Mouse (Mus musculus) mesoderm, embryonic 11.5 days (tissue): ENCODE measurements around the gene Retreg3.

ENCODE experiments used
- DNase-seq: peaks from one replicate; pipeline ENCODE4 v3.0.0-alpha.2; 2012; ENCODE audit warnings: low read depth, low spot score

Retreg3 gene

GRCm38 (mm10) chr11:101115564-101115963 is 4.1 kb downstream of the Retreg3 start:
- DNase-seq, result no peak

DNA sequence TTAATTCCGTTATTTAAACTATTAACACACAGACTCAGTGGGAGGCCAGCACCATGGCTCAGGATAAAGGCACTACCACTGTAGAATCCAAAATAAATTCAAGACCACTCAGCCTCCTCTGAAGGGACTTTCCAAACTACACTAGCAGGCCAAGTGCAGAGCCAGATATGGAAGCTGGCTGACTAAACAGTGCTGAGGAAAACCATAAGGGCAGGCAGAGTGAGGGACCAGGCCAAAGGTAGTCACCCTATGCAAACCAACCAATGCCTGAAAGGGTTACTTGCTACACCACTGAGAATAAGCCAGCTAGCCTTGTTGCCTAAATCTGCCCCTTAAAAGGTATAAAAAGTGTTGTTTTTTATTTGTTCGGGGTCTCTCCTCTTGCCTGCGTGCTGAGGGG is 7.5 kb downstream of the Retreg3 start:
- DNase-seq, result no peak

DNA sequence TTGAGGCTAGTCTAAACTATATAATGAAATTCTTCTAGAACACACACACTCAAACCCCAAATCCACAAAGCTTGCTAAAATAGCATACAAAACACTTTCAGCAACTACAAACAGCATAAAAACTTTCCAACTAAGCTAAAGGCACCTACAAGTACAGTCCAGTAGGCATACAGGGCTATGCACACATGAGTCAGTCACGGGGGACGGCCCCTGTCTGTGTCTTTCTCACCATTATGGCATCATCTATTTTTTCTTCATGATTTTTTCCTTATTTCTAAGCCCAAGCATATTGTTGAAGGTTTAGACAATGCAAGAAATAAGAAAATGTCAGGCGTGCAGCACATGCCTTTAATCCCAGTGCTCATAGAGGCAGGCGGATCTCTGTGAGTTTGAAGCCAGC is 8.5 kb downstream of the Retreg3 start:
- DNase-seq, result no peak

DNA sequence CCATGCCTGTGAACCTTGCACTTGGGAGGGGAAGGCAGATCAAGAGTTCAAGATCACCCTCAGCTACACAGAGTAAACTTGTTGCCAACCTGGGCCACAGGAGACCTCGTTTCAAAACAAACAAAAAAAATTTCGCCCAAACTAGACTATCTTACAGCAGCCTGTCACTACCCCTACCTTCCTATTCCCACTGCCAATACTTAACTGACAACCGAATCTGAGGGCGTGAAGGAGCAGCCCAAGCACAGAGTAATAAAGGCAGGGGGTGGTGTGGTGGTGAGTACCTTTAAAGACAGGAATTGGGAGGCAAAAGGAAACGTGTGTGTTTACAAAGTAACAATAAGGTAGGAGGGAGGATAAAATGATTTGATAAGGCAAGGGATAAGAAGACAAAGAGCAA is 9.0 kb downstream of the Retreg3 start:
- DNase-seq, result no peak

- DNase-seq, result no peak
Measured at GRCm38 (mm10) chr11:101109351-101109750, 10.3 kb downstream of the Retreg3 start.

GRCm38 (mm10) chr11:101103011-101103410 is 16.7 kb downstream of the Retreg3 start:
- DNase-seq, result no peak

DNA sequence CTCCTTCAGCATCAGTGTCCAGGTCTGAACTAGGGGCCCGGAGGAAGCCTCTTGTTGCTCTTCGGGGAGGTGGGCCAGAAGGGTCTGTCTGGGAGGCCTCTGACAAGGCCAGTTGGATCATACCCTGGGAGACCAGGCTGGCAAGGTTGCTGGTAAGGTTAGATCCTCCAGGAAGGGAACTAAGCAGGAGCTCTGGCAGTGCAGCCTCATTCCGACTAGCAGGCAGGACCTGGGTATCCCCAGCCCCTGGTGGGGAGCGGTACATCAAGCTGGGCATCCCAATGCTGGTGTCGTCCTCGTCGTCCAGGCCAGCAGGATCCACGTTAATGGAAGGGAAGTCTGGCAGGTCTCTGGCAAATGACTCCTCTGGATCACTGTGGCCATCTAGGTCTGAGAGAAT is 21.5 kb downstream of the Retreg3 start:
- DNase-seq, result no peak

GRCm38 (mm10) chr11:101095314-101096024 is 24.2 kb downstream of the Retreg3 start, which contains the start of gene Psmc3ip:
Psmc3ip (minus strand) TSS chr11:101095436.
- DNase-seq, result peak; percentile 98

DNA sequence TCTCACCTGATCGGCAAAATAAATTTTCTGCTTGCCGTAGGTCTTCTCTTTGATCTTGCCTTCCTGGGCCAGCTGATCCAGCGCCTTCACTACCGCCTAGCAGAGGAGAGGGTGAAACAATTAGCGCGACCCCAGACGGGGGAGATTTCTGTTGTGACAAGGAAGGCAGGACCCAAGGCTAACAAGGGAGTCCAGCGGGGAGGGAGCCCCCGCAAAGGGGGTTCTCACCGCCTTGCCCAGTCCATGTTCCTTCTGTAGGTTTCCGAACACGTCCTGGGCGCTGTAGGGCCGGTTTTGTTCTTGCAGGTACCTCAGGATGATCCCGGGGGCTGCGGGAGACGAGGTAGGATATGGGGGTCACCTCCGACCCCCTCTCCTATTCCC is 24.8 kb downstream of the Retreg3 start:
- DNase-seq, result no peak

DNA sequence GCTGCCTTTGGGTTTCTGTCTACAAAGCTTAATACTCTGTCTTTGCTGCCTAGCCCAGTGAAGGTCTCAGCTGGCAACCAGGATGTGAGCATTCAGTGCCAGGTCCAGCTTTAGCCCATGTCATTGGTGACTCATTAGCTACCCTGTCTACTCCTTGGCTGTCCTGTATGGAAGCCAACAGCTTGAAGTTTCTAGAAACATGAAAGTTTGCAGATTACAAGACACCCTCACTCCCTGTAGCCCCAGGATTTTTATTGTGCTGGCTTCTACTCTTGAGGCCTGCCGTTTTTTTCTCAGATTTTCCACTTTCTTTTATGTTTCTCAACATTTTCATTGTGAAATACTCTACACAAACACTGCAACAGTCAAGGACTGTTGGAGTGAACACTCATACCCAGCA is 29.8 kb downstream of the Retreg3 start:
- no peak for DNase-seq

- no peak for DNase-seq
Measured at GRCm38 (mm10) chr11:101087682-101088055, 32.0 kb downstream of the Retreg3 start.

DNA sequence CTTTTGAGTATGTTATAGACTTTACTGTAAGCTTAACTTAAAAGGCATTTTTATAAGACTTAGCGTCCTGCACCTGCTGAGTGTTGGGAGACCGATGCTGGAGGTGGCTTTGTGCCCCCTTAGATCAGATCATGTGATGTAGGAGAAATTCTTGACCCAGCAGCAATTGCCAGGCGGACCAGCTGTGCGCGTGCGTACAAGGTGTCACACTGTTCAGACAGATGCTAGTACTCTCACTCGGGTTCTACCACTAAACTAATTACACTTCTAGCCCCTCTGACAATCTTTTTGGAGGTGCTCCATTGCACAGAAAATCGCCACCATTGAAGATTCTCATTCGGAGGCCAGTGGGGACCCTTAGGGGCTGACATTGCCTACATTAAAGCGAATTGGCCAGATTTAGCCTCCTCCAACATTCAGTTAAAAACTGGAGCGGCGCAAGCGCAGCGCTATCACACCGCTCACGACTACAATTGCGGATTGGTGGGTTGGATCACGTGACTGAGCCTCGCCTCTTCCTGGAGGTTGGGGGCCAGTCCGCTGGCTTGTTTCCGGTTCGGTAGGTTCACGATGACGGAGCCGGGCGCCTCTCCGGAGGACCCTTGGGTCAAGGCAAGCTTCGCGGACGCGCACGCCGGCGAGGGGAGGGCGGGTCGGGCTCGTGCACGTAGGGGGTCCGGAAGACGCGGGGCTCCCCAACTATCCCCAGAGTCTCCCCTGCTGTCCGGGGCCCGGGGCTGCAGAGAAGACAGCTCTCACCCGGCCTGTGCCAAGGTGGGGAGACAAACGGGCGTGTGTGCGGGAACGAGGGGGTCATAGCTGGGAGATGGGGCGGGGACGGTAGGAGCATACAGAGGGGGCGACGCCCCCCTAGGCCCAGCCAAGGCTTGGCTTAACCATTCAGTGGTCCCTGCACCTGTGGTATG is 32.7 kb downstream of the Retreg3 start, which contains the start of gene Mlx:
Mlx (plus strand) TSS at position 522 of the 926 bp plus-strand sequence.
- peak; percentile 93 for DNase-seq

DNA sequence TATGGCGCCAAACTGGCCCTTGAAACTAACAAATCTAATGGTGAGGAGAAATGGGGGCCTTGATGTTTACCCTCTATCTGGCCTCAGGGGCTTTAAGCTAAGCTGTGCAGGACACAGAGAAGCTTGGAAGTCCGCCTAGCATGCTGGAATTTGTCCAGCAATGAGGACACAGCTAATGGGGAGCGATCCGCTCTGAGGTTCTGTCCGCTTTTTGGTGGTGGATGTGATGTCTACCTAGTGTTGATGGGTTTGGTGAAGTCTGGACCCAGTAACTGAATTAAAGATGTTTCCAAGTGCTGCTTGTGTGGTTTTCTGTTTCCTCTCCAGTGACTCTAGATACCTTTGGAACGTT is 33.4 kb downstream of the Retreg3 start:
- DNase-seq, result no peak

DNA sequence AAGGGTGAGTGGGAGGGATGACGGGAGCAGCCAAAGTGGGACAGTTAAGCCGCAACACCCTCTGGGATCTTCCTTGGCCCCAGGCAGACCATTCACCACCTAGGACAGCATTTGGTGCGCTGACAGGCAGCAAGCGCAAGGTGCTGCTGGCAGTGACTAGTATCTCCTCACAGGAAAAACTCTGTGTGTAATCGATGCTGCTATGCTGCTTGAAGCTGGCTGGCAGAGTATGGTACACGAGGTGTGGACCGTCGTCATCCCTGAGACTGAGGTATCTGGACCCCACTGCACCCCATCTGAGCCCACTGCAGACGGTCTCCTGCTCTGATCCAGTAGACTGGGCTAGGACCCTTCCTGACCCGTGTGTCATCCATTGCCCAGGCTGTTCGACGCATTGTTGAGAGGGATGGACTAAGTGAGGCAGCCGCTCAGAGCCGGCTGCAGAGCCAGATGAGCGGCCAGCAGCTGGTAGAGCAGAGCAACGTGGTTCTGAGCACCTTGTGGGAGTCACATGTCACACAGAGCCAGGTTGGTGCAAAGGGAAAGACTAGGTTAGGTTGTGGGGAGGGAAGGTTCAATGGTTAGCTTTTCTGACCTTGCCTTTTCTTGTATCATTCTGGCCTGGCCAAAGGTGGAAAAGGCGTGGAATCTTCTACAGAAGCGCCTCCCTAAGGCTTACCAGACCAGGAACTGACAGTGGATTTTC is 33.9 kb downstream of the Retreg3 start:
- DNase-seq, result no peak

DNA sequence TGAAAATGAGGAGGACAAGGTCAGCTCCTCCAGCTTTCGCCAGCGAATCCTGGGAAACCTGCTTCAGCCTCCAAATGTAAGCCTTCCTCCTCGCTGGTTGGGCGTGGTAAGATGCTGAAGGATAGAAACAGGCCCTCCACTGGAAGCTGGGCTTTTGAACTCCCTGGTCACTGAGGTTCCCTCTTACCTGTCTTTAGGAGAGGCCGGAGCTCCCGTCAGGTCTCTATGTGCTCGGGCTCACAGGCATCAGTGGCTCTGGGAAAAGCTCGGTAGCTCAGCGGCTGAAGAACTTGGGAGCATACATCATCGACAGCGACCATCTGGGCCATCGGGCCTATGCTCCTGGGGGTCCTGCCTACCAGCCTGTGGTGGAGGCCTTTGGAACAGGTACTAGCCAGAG is 34.9 kb downstream of the Retreg3 start:
- no peak for DNase-seq

DNA sequence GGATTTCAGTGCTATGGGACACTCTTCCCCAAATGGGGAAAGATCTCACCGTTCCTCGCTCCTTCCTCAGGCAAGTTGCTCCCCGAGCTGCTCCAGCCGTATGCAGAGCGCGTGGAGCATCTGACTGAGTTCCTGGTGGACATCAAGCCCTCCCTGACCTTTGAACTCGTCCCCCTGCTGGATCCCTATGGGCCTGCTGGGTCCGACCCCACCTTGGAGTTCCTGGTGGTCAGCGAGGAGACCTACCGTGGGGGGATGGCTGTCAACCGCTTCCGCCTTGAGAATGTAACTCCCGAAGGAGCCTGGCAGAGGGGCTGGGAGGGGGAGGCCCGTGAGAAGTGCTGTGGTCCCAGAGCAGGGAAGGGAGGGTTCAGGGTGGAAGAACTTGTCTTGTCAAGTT is 35.4 kb downstream of the Retreg3 start:
- no peak for DNase-seq

DNA sequence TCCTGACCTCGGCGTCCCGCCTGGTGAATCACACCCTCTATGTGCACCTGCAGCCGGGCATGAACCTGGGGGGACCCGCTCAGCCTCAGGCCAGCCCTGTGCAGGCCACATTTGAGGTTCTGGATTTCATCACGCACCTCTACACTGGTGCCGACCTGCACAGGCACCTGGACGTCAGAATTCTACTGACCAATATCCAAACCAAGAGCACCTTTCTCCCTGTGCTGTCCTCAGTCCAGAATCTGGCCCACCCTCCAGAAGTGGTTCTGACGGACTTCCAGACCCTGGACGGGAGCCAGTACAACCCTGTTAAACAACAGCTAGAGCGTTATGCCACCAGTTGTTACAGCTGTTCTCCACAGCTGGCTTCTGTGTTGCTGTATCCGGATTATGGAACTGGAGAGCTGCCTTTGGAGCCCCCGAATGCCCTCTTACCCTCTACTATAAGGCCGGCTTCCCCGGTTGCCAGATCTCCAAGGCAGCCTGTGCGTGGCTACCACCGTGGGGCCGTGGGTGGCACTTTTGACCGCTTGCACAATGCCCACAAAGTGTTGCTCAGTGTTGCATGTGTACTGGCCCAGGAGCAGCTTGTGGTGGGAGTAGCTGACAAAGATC is 36.5 kb downstream of the Retreg3 start:
- DNase-seq, result no peak

- peak; percentile 92 for DNase-seq
Measured at GRCm38 (mm10) chr11:101082208-101083082, 37.2 kb downstream of the Retreg3 start, which contains the start of gene Coasy. Coasy (plus strand) TSS chr11:101082565.

DNA sequence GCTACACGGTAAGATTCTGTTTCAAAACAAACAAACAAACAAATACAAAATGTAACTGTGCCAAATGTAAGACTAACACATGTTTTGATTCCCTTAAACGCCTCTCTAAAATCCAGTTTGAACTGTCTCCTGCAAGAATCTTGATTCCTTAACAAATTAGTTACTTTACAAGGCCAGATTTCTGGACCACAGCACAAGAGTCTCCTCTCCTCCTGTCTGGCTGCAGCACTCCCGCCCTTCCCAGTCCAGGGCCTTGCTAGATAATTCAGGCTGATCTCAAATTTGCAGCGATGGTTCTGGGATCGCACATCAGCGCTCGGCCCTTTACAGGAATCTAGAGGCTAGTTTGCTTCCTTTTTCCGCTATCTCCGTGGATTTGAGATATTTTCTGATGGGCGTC is 38.0 kb downstream of the Retreg3 start:
- DNase-seq, result no peak

DNA sequence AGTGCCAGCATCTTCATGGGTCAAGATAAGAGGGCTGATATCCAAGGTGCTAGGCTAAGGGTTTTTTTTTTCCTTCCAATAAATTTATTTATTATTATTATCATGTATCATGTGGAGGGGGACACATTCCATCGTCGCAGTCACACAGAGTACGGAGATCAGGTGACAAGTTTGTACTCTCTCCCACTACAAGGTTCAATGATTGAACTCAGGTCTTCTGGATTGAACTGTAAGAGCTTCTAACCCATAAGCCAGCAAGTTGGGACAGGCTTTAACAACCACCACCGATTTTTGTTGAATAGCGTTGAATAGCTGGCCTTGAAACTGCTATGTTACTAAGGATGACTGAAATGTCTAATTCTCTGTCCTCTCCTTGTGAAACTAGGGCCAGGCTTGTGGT is 39.3 kb downstream of the Retreg3 start:
- no peak for DNase-seq

DNA sequence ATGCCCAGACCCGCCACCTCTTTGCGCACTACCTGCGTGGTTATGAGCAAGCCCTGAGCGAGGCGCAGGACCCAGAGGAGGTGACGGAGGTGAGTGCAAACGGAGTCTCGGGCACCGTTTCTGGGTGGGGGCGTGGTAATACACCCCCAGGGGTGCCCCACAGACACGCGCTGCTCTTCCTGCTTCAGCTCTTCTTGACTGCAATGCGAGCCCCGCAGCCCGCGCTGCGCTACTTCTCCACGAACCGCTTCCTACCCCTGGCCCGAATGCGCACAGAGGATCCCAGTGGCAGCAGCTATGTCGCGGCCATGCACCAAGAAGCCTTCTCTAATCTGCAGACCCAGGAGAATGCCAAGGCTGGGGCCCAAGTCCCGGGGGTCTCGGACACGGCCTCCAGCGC is 39.9 kb downstream of the Retreg3 start:
- DNase-seq, result no peak
